Mouse (Mus musculus): ENCODE measurements around the gene Ankrd12.

DNA sequence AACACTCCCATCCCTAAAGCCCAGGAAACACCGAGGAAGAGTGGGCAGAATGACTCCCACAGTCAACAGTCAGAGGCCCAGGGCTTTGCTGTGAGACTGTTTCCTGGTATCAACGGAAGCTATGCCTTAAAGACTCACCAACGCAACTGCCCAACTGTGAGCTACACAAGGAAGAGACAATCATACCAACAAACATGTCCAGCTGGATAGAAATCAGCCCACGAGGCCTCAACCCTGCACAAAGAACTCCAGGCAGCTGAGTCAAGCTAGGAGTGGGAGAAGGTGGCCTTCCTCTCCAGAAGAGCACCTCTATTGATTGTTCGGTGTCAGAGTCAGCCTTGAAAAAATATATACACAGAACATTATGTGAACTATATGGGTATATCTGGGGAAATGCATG, 44.9 kb downstream of the Ankrd12 start:
- no peak for TF ChIP-seq POLR2A (IDR thresholded peaks at IDR 0.05; ENCODE audit: low read depth, low read length)
- no peak for TF ChIP-seq CTCF (IDR thresholded peaks at IDR 0.05; ENCODE audit: extremely low read depth, insufficient read length, insufficient replicate concordance, low read depth, low read length)

Data from small intestine, adult 2 months (tissue).